Mouse (Mus musculus) embryo, embryonic 9.5 days (tissue): Measurements from ENCODE around the gene Psat1.

Experiments
- DNase-seq: peaks from one replicate; pipeline ENCODE4 v3.0.0-alpha.2; 2017; ENCODE audit errors: extremely low spot score

The Psat1 gene

DNA sequence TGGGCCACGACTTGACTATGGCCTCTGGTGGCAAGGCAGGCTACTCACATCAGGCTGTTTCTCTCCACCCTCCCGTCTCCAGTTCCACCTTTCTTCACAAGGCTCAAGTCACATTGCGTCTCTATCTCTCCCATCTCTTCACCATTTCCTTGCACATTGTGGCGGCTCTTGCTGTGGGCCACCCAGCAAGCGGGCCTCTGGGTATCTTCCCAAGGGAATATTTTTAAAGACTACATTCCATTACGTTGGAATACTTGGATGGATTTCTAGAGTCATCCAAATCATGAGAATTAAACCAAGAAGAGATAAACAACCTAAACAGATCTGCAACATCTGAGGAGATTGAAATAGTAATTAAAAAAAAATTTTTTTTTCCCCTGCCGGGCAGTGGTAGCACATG is at the start of gene Psat1:
TSS of gene Psat1 (minus strand) at position 101 of the 400 bp plus-strand sequence.
- DNase-seq, result no peak

DNA sequence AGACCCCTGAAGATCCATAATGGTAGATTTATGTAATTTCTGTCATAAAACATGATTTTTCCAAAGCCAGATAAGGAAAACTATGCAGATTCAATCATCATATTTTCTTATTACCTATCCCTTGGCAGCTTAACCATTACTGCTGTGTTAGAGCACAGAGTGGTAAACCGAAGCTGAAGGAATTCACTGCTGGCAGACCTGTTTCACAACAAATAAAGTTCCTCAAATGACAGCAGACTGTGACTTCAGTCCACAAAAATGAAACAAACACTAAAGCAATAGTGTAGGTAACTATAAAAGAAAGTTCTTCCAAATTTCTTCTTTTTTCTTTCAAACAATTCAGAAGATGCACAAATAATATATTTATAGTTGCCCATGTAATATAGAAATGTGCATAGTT is 43.0 kb upstream of the Psat1 start:
- no peak for DNase-seq

DNA sequence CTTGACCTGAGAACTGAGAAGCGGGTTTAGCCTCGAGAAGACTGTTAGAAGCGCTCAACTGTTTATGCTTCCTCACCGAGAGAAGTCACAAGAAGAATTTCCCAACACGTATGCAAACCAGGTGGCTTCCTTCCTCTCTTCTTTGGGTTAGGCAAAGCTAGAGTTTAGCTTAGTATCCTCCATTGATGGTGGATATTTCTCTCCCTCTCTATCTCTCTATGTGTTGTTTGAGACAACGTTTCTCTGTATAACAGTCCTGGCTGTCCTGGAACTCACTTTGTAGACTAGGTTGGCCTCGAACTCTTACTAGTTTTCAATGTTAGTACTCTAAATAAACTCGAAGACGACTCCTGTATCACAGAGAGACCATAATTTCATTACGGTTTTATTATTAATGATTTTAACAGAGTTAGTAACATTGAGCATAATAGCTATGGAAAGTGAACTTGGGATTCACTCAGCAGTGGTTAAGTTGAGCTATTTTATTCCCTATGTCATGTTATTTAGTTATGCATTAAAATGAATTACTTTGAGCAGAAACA is 38.1 kb upstream of the Psat1 start:
- no peak for DNase-seq

DNA sequence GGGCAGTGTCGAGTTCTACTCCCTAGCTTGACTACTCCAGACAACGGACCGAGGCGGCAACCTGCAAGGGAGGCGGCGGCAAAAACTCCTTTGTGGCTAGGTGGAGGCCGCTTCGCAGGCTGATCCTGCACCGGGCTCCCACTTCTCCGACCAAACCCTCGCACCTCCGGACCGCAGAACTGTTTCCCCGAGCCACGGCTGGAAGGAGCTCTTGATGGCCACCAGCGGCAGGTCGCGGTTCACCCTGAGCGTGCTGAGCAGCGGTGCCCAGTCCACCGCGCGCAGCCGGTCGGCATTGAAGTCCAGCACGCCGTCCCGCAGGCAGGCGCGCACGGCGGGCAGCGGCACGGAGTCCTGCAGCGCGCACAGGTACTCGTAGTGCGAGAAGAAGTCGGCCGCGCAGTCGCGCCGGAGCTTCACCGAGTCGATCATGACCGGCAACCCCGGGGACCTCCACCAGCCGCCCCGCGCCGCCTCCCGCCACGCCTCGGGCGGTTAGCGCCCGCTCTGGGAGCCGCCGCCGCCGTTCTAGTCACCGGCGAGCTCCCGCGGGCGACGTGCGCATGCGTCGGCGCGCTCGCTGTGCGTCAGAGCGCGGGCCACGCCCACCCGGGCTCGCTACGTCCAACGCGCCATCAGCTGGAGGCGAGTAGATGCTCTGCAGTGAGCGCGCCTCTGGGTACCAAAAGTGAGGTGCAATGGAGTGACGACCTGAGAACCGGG is 37.5 kb upstream of the Psat1 start, which contains the start of gene Cep78:
TSS of gene Cep78 (minus strand) at position 541 of the 723 bp plus-strand sequence.
- peak; percentile 87 for DNase-seq

DNA sequence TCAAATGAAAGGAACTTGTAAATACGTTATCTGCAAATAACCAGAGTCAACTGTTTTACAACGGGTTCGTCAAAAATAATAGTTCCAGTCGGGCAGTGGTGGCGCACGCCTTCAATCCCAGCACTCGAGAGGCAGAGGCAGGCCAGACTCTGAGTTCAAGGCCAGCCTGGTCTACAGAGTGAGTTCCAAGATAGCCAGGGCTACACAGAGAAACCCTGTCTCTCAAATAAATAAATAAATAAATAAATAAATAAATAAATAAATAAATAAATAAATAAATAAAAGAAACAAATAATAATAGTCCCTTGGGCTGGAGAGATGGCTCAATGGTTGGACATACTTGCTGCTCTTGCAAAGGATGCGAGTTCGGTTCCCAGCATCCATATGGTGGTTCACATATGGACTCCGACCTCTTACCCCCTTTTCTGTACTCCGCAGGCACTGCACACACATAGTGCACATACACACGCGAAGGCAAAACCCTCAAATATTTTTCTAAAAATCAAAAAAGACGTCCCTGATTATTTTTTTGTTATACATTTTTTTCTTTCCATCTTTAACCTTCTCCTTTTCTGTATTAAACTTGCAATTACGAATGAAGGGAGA is 36.7 kb upstream of the Psat1 start:
- no peak for DNase-seq

DNA sequence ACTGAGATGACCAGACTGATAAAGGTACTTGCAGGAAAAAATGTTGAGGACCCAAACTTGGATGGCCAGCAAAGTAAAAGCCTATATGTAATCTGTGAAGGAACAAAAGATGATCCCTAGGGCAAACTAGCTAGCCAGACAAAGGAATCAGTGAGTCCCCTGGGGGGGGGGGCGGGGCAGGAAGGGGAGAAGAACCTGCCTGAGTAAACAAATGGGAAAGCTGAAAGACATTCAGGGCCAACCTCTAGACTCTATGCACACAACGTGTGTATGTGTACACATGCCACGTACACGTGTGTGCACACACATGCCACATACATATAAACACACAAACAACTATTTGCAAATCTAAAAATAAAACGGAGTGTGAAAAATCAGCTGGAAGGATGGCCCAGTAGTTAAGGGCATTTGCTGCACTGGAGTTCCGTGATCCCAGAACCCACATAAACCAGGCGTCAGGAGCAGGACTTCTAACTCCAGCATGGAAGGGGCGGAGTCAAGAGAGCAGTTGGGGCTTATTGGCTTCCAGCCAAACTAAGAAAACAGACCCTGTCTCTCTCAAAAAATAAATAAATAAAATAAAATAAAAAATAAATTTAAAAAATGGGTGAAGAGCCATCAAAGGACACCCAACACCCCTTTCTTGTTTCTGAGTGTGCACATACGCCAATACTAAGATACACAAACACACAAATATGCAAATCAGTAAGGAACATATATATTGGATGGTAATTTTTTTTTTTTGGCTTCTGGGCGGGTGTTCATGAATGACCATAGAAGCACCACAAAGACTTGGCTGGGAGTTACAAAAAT is 36.0 kb upstream of the Psat1 start:
- peak; percentile 28 for DNase-seq

DNA sequence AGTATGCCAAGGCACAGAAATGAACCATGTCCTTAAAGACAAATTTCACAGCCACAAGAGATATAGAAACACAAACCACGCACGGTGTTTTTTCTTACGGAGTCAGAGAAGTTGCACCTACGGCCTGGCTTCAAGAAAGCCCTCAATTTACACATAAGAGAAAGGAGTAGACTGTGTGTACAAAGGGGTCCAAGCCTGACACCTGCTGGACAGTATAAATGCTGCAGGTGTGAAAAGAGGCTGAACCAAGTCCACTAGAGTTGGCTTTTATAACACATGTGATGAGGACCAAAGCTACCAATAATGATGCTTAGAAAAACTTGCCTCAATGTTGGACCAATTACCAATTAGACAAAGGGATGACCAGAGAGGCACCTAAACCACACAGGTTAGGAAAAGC is 34.7 kb upstream of the Psat1 start:
- DNase-seq, result peak; percentile 55

DNA sequence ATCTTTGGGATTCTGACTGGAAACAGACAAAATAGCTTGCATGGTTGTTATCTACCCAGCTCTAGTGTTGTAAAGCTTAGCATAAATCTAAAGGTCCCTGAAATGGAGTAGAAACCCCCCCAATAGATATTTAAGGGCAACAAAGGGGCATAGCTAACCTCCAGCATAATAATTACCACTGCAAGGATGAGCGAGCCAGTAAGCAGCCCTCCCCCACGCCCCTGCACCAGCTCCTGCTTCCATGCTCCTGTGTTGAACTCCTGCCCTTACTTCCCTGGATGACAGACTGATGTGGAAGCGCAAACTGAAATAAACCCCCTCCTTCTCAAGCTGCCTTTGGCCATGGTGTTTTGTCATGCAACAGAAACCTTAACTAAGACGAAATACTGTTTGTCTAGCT is 26.2 kb upstream of the Psat1 start:
- DNase-seq, result no peak

DNA sequence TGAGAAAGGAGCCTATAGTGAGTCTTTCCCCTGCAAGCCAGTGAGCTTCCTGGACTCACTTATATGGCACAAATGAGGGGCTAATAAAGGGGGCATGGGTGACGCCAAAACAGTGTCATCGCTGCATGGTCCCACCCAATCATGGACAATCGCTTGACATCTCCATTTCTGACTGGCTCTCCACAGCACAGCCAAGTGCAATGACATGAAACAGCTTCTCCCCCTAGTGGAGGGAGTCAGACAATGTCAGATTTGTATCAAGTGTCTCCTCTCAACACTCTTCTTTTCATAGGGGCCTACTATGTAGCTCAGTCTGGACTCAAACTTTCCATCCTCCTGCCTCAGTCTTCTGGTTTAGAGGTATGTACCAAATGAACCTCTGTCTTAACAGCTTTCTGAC is 17.9 kb upstream of the Psat1 start:
- DNase-seq, result peak; percentile 37

DNA sequence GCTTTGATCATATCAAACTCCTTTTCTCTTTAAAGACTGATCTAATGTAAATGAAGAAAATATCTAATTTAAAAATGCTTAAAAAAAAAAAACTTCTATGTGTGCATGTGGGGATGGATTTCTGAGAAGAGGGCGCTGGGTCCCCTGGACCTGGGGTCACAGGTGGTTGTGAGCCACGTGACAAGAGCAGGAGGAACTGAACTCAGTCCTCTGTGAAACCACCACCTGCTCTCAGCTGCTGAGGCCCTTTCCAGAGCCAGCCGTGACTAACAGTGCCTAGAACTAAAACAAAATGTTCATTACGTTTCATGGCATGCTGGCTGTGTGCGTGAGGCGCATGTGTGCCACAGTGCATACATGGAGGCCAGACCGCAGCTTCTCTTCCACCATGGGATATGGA is 17.4 kb upstream of the Psat1 start:
- DNase-seq, result no peak

DNA sequence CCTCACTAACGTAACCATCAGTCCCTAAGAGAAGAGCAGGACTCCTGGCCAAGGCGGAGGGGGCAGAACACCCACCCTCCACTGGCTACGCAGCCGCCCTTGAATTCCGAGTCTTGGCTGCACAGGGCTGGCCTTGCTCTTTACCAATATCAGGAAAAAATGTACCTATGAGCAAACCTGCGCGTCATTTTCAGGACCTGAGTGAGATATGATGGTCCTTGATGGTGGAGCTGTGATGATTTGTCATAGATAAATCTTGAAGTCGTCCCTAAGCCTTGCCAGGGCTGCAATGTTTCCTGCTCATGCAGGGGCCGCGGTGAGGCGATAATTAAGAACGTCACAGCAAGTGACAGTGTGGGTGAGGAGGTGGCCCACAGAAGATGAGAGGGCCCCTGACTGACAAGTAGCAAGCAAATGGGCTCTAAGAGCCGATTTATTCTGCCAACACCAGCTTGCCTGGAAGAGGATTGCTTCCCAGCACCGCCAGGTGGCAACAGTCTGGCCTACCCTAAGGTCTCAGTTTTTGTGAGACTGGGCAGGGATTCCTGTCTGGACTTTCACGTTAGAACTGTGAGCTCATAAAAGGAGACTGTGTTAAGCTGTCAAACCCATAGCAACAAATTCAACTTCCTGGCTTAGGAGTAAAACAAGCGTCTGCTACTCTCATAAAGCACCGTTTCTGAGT is 16.0 kb upstream of the Psat1 start:
- no peak for DNase-seq

DNA sequence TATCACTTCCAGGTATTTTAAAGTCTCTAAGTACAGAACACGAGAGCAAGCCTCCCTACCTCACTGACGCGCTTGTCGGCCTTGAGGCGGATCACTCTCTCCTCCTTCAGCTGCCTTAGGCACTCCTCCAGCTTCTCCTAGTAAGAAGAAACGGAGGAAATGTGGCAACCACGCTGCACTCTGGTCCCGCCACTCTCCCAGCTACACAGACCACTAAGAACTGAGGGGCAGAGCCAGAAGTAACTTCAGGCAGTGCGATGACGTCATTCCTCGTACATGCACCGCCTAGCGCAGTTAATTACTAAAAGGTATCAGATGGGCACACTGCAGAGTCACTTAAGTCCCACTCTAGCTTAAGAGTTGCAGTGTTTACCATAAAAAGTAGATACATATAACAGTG is 15.2 kb upstream of the Psat1 start:
- no peak for DNase-seq

DNA sequence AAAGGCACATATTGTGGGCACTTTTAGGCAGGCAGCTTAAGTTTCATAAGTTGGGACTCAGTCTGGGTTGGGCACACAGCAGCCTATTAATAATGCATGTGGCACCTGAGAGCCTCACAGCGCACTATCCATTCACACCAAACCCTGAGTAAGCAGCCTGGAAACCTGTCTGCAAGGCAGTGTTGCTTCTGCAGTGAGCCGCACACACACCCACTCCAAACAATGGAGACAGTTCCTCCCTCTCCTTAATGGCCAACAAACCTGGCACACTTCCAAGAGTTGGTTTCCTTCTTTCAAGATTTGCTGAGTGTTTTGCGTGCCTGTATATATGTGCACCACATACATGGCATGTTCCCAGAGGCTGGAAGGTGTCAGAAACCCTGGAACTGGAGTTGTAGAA is 3.1 kb upstream of the Psat1 start:
- no peak for DNase-seq

DNA sequence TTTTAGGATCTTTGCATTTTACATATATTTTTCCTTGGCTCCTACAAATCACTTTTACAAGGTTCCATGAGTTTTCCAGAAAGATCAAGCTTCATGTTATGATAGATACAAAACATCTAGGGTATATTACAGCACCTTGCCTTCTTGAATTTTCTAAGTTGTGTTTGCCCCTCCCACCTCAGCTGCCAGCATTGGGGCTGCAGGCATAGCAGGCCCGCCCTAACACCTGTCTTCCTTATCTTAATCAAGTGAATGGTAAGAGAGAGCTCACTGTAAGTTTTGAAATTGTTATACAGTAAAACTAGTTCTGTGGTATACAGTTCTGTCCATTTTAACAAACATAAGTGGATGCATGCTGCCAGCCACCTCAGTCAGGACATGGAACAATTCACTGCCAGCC is 1.7 kb upstream of the Psat1 start:
- no peak for DNase-seq

DNA sequence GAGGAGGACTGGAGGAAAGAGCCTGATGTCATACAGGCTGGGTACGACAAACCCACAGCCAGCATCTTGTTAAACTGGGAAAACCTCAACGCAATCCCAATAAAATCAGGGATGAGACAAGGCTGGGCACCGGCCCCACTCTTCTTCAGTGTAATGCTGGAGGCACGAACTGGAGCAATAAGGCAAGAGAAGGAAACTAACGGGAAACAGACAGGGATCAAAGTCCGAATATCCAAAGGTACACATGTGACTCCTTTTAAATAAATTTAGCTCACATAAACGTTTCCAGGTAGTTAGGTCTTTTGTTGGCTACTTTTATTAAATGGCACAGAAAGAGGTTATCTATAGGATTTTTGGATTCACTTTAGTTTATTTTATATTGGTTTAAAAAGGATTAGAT is 1.3 kb upstream of the Psat1 start:
- no peak for DNase-seq

DNA sequence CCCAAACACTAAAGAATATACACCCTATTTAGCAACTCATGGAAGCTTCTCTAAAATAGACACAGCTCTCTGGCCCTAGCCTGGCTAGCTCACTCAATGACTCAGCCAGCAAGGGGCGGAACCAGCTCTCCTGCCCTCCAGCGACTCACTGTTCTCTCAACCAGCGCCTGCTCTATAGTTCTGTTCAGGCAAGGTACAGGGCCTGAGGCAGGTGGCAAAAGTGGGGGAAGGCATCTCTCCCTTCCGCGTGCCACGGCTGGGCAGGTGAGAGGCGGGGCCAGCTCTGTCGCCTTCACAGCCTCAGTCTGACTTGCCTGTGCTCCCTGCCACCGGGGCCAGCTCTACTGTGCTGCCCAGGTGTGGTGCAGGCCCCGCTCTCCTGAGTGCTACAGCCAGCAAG is 474 bp downstream of the Psat1 start:
- no peak for DNase-seq

DNA sequence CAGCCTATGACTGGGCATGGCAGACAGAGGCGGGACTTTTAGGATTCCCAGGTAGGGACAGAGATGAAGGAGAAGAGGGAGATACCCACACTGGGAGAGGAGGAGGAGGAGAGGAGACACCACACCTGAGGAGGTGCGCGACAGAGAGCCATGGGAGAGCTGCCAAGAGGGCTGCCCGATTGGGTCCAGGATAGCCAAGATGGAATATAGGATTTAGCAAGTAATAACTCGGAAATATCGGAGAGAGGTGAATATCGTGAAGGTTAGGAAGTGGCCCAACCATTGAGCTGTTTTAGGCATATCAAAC is 4.1 kb downstream of the Psat1 start:
- DNase-seq, result no peak

DNA sequence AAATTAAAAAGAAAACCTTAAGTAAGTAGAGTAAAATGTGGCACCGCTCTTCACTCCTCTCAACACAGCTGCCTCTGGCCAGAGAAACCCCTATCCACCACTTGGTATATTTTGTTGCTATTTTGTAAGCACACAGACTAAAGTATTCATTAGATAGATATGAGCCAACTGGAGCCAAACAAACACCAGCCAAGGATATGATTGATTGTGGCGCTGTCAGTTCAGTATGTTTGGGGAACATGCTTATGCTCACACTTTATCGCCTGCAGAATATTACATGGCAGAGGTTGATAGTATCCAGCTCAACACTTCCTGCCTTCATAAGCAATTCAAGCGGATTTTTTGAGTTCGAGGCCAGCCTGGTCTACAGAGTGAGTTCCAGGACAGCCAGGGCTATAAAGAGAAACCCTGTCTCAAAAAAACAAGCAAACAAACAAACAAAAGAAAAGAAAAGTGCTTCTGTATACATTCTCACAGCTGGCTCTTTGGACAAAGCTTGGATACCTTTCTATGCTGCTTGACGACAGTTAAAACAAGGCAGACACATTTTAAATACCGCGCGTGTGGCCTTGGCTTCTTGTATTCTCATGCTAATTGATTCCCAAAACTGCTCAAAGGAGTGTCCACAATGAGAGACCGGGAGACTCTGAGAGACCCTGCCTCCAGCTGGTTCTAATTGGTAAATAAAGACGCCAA is 4.6 kb downstream of the Psat1 start:
- no peak for DNase-seq

DNA sequence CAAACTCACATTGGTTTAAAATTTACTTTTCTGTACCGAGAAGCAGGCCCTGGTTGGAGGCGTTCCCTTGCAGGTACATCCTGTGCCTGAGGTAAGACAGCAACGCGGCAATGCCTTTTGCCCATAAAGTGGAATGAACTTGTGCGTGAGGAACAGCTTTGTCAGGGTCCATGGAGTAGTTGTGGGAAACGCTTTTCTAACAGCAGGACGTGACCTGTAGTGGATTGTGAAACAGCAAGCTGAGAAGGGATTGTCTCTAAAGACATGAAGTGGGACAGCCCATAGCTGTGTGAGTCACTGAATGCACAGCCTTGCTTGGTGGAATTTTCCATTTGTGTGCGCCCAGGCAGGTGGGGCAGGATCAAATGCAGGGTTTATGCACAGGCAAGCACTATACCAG is 5.7 kb downstream of the Psat1 start:
- DNase-seq, result no peak

DNA sequence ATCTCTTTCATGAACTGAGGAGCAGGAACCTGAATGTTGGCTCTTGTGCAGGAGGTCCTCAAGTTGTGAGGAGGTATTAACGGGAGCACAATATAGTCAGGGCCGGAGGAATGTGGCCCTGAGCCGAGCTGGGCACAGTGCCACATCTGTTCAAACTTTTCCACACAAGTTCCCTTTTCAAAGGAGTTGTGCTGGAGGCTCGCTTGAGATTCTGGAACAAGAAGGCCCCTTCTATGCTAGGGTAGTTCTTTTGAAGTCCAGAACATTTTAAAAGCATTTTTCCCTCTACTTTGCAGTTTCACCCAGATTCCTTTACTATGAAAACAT is 21.5 kb downstream of the Psat1 start:
- no peak for DNase-seq

DNA sequence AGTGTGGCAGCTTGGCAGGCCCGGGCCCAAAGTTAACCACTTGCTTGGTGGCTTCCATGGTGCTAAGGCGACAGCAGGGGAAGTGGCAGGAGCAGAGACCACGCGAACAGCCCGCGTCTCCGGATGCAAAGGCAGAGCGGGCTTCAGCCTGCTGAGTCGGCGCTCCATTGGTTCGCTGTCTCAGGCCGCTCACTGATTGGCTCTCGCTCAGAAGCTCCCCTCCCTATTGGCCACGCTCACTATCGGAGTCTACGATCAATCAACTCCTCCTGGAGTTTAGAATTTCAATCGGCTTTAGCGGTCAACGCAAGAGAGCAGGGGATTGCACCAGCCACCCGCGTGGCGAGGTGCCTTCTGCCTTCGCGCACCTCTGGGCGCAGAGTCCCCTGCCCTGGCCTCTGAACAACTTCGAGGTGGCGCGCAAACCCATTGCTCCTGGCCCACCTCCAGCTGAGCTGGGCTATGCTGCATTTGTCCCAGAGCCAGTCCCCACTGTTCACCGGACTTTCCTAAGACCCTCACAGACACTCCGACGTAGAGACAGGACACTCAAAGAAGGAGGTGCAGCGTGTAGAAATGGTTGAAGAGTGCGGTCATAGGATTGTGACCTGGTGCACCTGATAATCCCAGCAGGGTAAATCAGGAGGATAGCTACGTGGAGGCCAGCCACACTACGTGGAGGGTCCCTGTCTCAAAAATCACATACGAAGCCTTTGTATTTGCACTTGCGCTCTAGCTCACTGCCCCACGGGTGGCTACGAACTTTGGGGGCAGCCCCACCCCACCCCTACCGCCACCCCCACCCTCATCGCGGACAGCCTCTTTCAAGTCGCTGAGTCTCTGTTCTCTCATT is 22.0 kb downstream of the Psat1 start:
- peak; percentile 88 for DNase-seq
